Mouse (Mus musculus) CH12.LX (cell line): ENCODE results near the gene Brca1. TPM values are rescaled to one million over a fixed set of nuclear protein-coding genes. Genes with fewer than 3 reads are reported as not detected.

Source experiments
- DNase-seq: peaks from one replicate; pipeline ENCODE4 v3.0.0-alpha.2; 2013; ENCODE audit errors: extremely low read depth
- H3K27ac ChIP-seq: 2 replicates; pipeline ENCODE4 v1.5.1; 2012; ENCODE audit warnings: low read depth, mild to moderate bottlenecking, control low read depth, moderate library complexity; ENCODE audit not compliant: insufficient read depth
- H3K27me3 ChIP-seq: replicated peaks from 2 replicates; pipeline ENCODE3; 2012; ENCODE audit warnings: inconsistent platforms
- H3K36me3 ChIP-seq, 2 experiments: replicated peaks in 1 of 2; 2 replicates each; pipeline versions ENCODE3 to v1.6.1; 2012; ENCODE audit warnings: inconsistent platforms in 1 of 2, low read length in 1 of 2, mild to moderate bottlenecking in 1 of 2, mixed read lengths in 1 of 2, moderate library complexity in 1 of 2; ENCODE audit not compliant: control insufficient read depth in 1 of 2, insufficient read depth in 1 of 2
- H3K4me1 ChIP-seq, 2 experiments: 2 replicates each; pipeline ENCODE4 v1.6.1; 2012; ENCODE audit warnings: inconsistent platforms in 1 of 2, moderate library complexity in 1 of 2; ENCODE audit not compliant: insufficient read depth in 2 of 2, control insufficient read depth in 1 of 2
- H3K4me2 ChIP-seq: 2 replicates; pipeline ENCODE4 v1.6.1; 2012; ENCODE audit warnings: low read depth, mild to moderate bottlenecking, control low read depth; ENCODE audit not compliant: poor library complexity, insufficient read depth, severe bottlenecking
- H3K4me3 ChIP-seq, 3 experiments: fragments of 150-350 bp in 1 of 3; sonication (generic) in 1 of 3; replicated peaks in 1 of 3; 2 replicates each; pipeline versions ENCODE3 to v1.5.1; 2011 to 2012; ENCODE audit warnings: low read depth in 2 of 3, low read length in 2 of 3, mild to moderate bottlenecking in 2 of 3, moderate library complexity in 2 of 3, control low read depth in 1 of 3, improper control_type of control experiment in 1 of 3, inconsistent platforms in 1 of 3, mixed read lengths in 1 of 3; ENCODE audit not compliant: poor library complexity in 1 of 3
- H3K79me2 ChIP-seq: replicated peaks from 2 replicates; pipeline ENCODE4 v1.6.1; 2012; ENCODE audit warnings: mild to moderate bottlenecking, moderate library complexity; ENCODE audit not compliant: control insufficient read depth, poor library complexity, insufficient read depth, severe bottlenecking; ENCODE audit errors: extremely low read depth
- H3K9ac ChIP-seq: 2 replicates; pipeline ENCODE4 v1.6.1; 2012; ENCODE audit warnings: low read depth, mild to moderate bottlenecking, control low read depth, moderate library complexity; ENCODE audit not compliant: insufficient read depth
- H3K9me3 ChIP-seq: replicated peaks from 2 replicates; pipeline ENCODE3; 2012; ENCODE audit warnings: low read length, inconsistent platforms, mixed read lengths
- BHLHE40 ChIP-seq: IDR thresholded peaks from 2 replicates; pipeline ENCODE4 v1.6.1; 2011; ENCODE audit warnings: mild to moderate bottlenecking, low read depth, low read length, improper control_type of control experiment
- CHD2 ChIP-seq: IDR thresholded peaks from 2 replicates; pipeline ENCODE4 v1.6.1; 2011; ENCODE audit warnings: low read length, improper control_type of control experiment
- CTCF ChIP-seq, 2 experiments: IDR thresholded peaks in 1 of 2; conservative IDR thresholded peaks in 1 of 2; 2 replicates each; pipeline ENCODE4 v1.5.1; 2011 to 2012; ENCODE audit warnings: low read depth in 2 of 2, low read length in 2 of 2, improper control_type of control experiment in 1 of 2, inconsistent platforms in 1 of 2, mild to moderate bottlenecking in 1 of 2, moderate library complexity in 1 of 2
- ELF1 ChIP-seq: IDR thresholded peaks from 2 replicates; pipeline ENCODE4 v1.6.1; 2014; ENCODE audit warnings: low read depth, mild to moderate bottlenecking, inconsistent platforms, low read length, improper control_type of control experiment
- EP300 ChIP-seq: IDR thresholded peaks from 2 replicates; pipeline ENCODE4 v1.6.1; 2011; ENCODE audit warnings: low read length, improper control_type of control experiment
- ETS1 ChIP-seq: conservative IDR thresholded peaks from 2 replicates; pipeline ENCODE4 v1.6.1; 2012; ENCODE audit warnings: low read depth, mild to moderate bottlenecking, inconsistent platforms, low read length, improper control_type of control experiment, moderate library complexity
- GABPA ChIP-seq: IDR thresholded peaks from 2 replicates; pipeline ENCODE4 v1.6.1; 2012; ENCODE audit warnings: low read depth, low read length, improper control_type of control experiment, inconsistent platforms; ENCODE audit not compliant: insufficient replicate concordance
- HCFC1 ChIP-seq: IDR thresholded peaks from 2 replicates; pipeline ENCODE4 v1.6.1; 2012; ENCODE audit warnings: low read depth, mild to moderate bottlenecking, inconsistent platforms, low read length, improper control_type of control experiment
- IRF4 ChIP-seq: IDR thresholded peaks from 2 replicates; pipeline ENCODE4 v1.6.1; 2014; ENCODE audit warnings: low read depth, mild to moderate bottlenecking, inconsistent platforms, low read length, improper control_type of control experiment
- JUND ChIP-seq: conservative IDR thresholded peaks from 2 replicates; pipeline ENCODE4 v1.6.1; 2011; ENCODE audit warnings: low read depth, low read length, improper control_type of control experiment
- KAT2A ChIP-seq: IDR thresholded peaks from 2 replicates; pipeline ENCODE4 v1.6.1; 2012; ENCODE audit warnings: low read length, improper control_type of control experiment, inconsistent platforms; ENCODE audit not compliant: insufficient replicate concordance
- MAFK ChIP-seq: IDR thresholded peaks from 2 replicates; pipeline ENCODE4 v1.6.1; 2011; ENCODE audit warnings: low read length, improper control_type of control experiment; ENCODE audit not compliant: insufficient replicate concordance
- MAX ChIP-seq: IDR thresholded peaks from 2 replicates; pipeline ENCODE4 v1.6.1; 2011; ENCODE audit warnings: low read length, improper control_type of control experiment
- MAZ ChIP-seq: IDR thresholded peaks from 2 replicates; pipeline ENCODE4 v1.6.1; 2012; ENCODE audit warnings: low read depth, mild to moderate bottlenecking, inconsistent platforms, low read length, improper control_type of control experiment, moderate library complexity
- NELFE ChIP-seq: IDR thresholded peaks from 2 replicates; pipeline ENCODE4 v1.6.1; 2011; ENCODE audit warnings: low read depth, low read length, improper control_type of control experiment
- NRF1 ChIP-seq: IDR thresholded peaks from 2 replicates; pipeline ENCODE4 v1.6.1; 2014; ENCODE audit warnings: low read depth, mild to moderate bottlenecking, inconsistent platforms, low read length, improper control_type of control experiment, moderate library complexity
- POLR2AphosphoS2 ChIP-seq: IDR thresholded peaks from 2 replicates; pipeline ENCODE4 v1.6.1; 2011; ENCODE audit warnings: low read depth, low read length, improper control_type of control experiment
- RAD21 ChIP-seq: IDR thresholded peaks from 2 replicates; pipeline ENCODE4 v1.6.1; 2011; ENCODE audit warnings: low read depth, mild to moderate bottlenecking, low read length, improper control_type of control experiment, moderate library complexity
- TBP ChIP-seq: conservative IDR thresholded peaks from 2 replicates; pipeline ENCODE4 v1.6.1; 2011; ENCODE audit warnings: low read depth, low read length, improper control_type of control experiment
- UBTF ChIP-seq: IDR thresholded peaks from 2 replicates; pipeline ENCODE4 v1.6.1; 2012; ENCODE audit warnings: low read depth, mild to moderate bottlenecking, inconsistent platforms, low read length, improper control_type of control experiment, moderate library complexity
- USF1 ChIP-seq: IDR thresholded peaks from 2 replicates; pipeline ENCODE4 v1.6.1; 2014; ENCODE audit warnings: low read depth, mild to moderate bottlenecking, inconsistent platforms, low read length, improper control_type of control experiment
- ZKSCAN1 ChIP-seq: IDR thresholded peaks from 2 replicates; pipeline ENCODE4 v1.6.1; 2012; ENCODE audit warnings: low read depth, inconsistent platforms, low read length, improper control_type of control experiment, borderline replicate concordance
- ZNF384 ChIP-seq: IDR thresholded peaks from 2 replicates; pipeline ENCODE4 v1.6.1; 2012; ENCODE audit warnings: low read depth, low read length, improper control_type of control experiment, inconsistent platforms
- dilution Hi-C: fragments of 300-500 bp; cut with MboI; formaldehyde crosslinking; loops from 2 replicates; pipeline ENCODE4 v1.14.3; 2020; ENCODE audit warnings: low sequenced_read_pairs; ENCODE audit not compliant: extremely low pct_unique_long_range_greater_than_20kb, extremely low pct_ligation_motif_present
- in situ Hi-C: fragments of 300-500 bp; cut with MboI; formaldehyde crosslinking; loops from 3 replicates; pipeline ENCODE4 v1.14.3; 2019; ENCODE audit warnings: low sequenced_read_pairs, low pct_ligation_motif_present, low pct_unique_long_range_greater_than_20kb, mixed read lengths
- polyA plus RNA-seq: library from polyadenylated mRNA; unstranded; fragments of >175 nt; gene quantifications from 2 replicates; pipeline ENCODE4 v1.2.1, GENCODE M21; 2012; ENCODE audit warnings: low read depth; ENCODE audit not compliant: insufficient read length
- total RNA-seq, 2 experiments: library from RNA; depleted of rRNA; stranded (reverse); fragments of 300-350 nt in 1 of 2; fragments of >200 nt in 1 of 2; gene quantifications; 2 replicates each; pipeline ENCODE4 v1.2.3; 2012 to 2014

The Brca1 gene
- total and polyA plus RNA-seq, 3 experiments = 31.3 to 37.5 (median 33.0) TPM

- no peak overlapping the region for H3K9ac ChIP-seq
- dilution Hi-C loops = no loop called here
- H3K36me3 ChIP-seq = peaks cover 48 to 68% of the 10 kb centered on the region in 2 experiments
- TF ChIP-seq NELFE (no peak), TBP (no peak), ZKSCAN1 (no peak), ETS1 (no peak), MAX (no peak), MAFK (no peak), KAT2A (no peak)
- no peak overlapping the region for H3K4me3 ChIP-seq
- in situ Hi-C loops = no loop called here
- H3K4me2 ChIP-seq = no peak overlapping the region
- peaks cover 18 to 50% of the 10 kb centered on the region in 2 experiments for H3K4me1 ChIP-seq
- no peaks in the 10 kb centered on the region for H3K79me2 ChIP-seq
- no peaks in the 10 kb centered on the region for H3K9me3 ChIP-seq
- H3K27ac ChIP-seq = no peak overlapping the region
- no peak for DNase-seq
- H3K27me3 ChIP-seq = no peaks in the 10 kb centered on the region
These were observed 91.4 kb downstream of the Brca1 start for GRCm38 (mm10) chr11:101460321-101460720.

GRCm38 (mm10) chr11:101459716-101460115 is 92.0 kb downstream of the Brca1 start:
- peaks cover 18 to 50% of the 10 kb centered on the region in 2 experiments for H3K4me1 ChIP-seq
- no peak for DNase-seq
- TF ChIP-seq CHD2 (no peak; the same call in 1 of the 2 replicates), HCFC1 (no peak), MAZ (no peak), TBP (no peak), GABPA (no peak), IRF4 (no peak), POLR2AphosphoS2 (no peak), CTCF (conservative IDR thresholded peaks at IDR 0.05 in 1 of 2, IDR thresholded peaks at IDR 0.05 in 1 of 2; ENCODE audit: low read depth in 2 of 2, low read length in 2 of 2) (no peak), UBTF (no peak), USF1 (no peak), EP300 (no peak), BHLHE40 (no peak), JUND (no peak), ZKSCAN1 (no peak), NRF1 (no peak), ELF1 (no peak), RAD21 (no peak), ZNF384 (no peak)
- dilution Hi-C loops (no loop called here), in situ Hi-C loops (no loop called here)
- no peak overlapping the region for H3K27ac ChIP-seq
- no peaks in the 10 kb centered on the region for H3K9me3 ChIP-seq
- no peak overlapping the region for H3K9ac ChIP-seq
- H3K27me3 ChIP-seq = no peaks in the 10 kb centered on the region
- no peak overlapping the region for H3K4me3 ChIP-seq
- no peaks in the 10 kb centered on the region for H3K79me2 ChIP-seq
- H3K36me3 ChIP-seq = peaks cover 48 to 74% of the 10 kb centered on the region in 2 experiments
- no peak overlapping the region for H3K4me2 ChIP-seq
